Mouse (Mus musculus) C2C12 (cell line): Measurements from ENCODE around the gene Prr3.

Source experiments
- CTCF ChIP-seq: IDR thresholded peaks from one replicate; pipeline ENCODE4 v1.5.1; 2011; ENCODE audit not compliant: control insufficient read depth, insufficient read depth, insufficient read length
- MAX ChIP-seq: IDR thresholded peaks from one replicate; pipeline ENCODE4 v1.6.1; 2011; ENCODE audit warnings: mild to moderate bottlenecking, control low read depth

DNA sequence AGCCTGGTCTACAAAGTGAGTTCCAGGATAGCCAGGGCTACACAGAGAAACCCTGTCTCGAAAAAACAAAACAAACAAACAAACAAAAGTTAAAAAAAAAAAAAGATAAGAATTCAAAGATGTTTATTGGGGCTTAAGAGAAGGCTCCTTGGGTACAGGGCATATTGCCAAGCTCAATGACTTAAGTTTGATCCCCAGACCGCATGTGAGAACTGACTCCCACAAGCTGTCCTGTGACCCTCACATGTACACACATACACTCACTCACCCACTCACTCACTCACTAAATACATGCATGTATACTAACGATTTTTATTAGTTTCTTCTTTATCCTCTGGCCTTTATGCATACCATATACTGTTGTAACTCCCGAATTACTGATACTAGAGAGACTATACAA is 20.3 kb upstream of the Prr3 start:
- no peak for TF ChIP-seq MAX
- no peak for TF ChIP-seq CTCF
